Mouse (Mus musculus): Measurements from ENCODE around the gene Glyat. TPM values are rescaled to one million over a fixed set of nuclear protein-coding genes. Genes with fewer than 3 reads are reported as not detected.
"Not testable (repeated sequence)": the region's sequence is repeated elsewhere in the genome, so short reads cannot be mapped to it uniquely, and the experiment has no call there.

The Glyat gene
- total and polyA plus RNA-seq, 3 experiments = not detected

- no peak for DNase-seq
- H3K4me1 ChIP-seq (ENCODE audit: control insufficient read depth, insufficient read depth, low read length) = no peaks in the 10 kb centered on the region
- no peak overlapping the region for H3K27ac ChIP-seq
- no peaks in the 10 kb centered on the region for H3K79me2 ChIP-seq (replicated peaks; ENCODE audit: control insufficient read depth, insufficient read depth, low read length)
- H3K36me3 ChIP-seq (ENCODE audit: control insufficient read depth, insufficient read depth, low read length) = no peaks in the 10 kb centered on the region
- H3K9ac ChIP-seq (ENCODE audit: low read depth, low read length) = no peak overlapping the region
- TF ChIP-seq POLR2A (IDR thresholded peaks at IDR 0.05; ENCODE audit: insufficient read depth, low read depth, low read length) = no peak
- TF ChIP-seq EP300 (IDR thresholded peaks at IDR 0.05; ENCODE audit: insufficient read depth, low read depth, low read length) = no peak
- TF ChIP-seq CTCF (IDR thresholded peaks at IDR 0.05) = no peak
- no peak overlapping the region for H3K4me3 ChIP-seq
- no peaks in the 10 kb centered on the region for H3K27me3 ChIP-seq (ENCODE audit: control insufficient read depth, insufficient read depth, low read length)
- intact Hi-C loops (cut with DNase I) = no loop called here
Observed at GRCm38 (mm10) chr19:12649511-12649910, 16.4 kb downstream of the Glyat start.

- Histone ChIP-seq H3K9ac (ENCODE audit: low read depth, low read length) (no peak overlapping the region), H3K4me3 (no peak overlapping the region), H3K27me3 (ENCODE audit: control insufficient read depth, insufficient read depth, low read length) (no peaks in the 10 kb centered on the region), H3K4me1 (ENCODE audit: control insufficient read depth, insufficient read depth, low read length) (no peaks in the 10 kb centered on the region), H3K27ac (no peak overlapping the region), H3K79me2 (replicated peaks; ENCODE audit: control insufficient read depth, insufficient read depth, low read length) (no peaks in the 10 kb centered on the region), H3K36me3 (ENCODE audit: control insufficient read depth, insufficient read depth, low read length) (no peaks in the 10 kb centered on the region)
- 73% methylated on average over 1 of the region's 1 CpGs for whole genome bisulfite sequencing
- intact Hi-C loops (cut with DNase I) = no loop called here
- DNase-seq = no peak
- no peak for TF ChIP-seq CTCF (IDR thresholded peaks at IDR 0.05)
- no peak for TF ChIP-seq POLR2A (IDR thresholded peaks at IDR 0.05; ENCODE audit: insufficient read depth, low read depth, low read length)
- TF ChIP-seq EP300 (IDR thresholded peaks at IDR 0.05; ENCODE audit: insufficient read depth, low read depth, low read length) = no peak
Observed at GRCm38 (mm10) chr19:12666156-12666555, 33.0 kb downstream of the Glyat start.

GRCm38 (mm10) chr19:12668601-12669000, 35.5 kb downstream of the Glyat start:
- H3K9ac ChIP-seq (ENCODE audit: low read depth, low read length); H3K4me3 ChIP-seq; H3K27me3 ChIP-seq (ENCODE audit: control insufficient read depth, insufficient read depth, low read length); H3K79me2 ChIP-seq (replicated peaks; ENCODE audit: control insufficient read depth, insufficient read depth, low read length); H3K4me1 ChIP-seq (ENCODE audit: control insufficient read depth, insufficient read depth, low read length); H3K27ac ChIP-seq; DNase-seq; H3K36me3 ChIP-seq (ENCODE audit: control insufficient read depth, insufficient read depth, low read length); intact Hi-C loops (cut with DNase I): not testable (repeated sequence)
- WGBS = 91% methylated on average over 3 of the region's 3 CpGs

DNA sequence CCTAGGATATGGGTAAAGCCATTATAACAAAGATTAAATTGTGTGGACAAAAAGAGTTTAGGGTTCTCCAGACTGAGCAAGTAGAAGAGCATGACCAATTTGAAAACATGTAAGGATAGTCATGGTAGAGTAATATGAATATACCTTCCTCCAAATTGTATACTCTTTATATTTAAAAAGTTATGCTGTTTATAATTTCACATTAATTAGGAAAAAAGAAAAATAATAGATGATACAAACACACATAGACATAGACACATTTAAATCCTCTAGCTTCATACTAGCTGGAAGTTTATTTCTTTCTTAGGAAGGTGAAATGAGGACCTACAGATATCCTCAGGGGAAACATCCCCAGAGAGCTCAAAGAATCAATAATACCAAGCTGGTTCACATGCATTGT, 37.0 kb downstream of the Glyat start, which contains the start of gene Olfr1442:
Gene Olfr1442, plus strand, starts transcription at position 301 of the 400 bp plus-strand sequence.
- Histone ChIP-seq H3K27ac (no peak within 1 kb of the TSS), H3K36me3 (ENCODE audit: control insufficient read depth, insufficient read depth, low read length) (no peaks in the 10 kb centered on the region), H3K79me2 (replicated peaks; ENCODE audit: control insufficient read depth, insufficient read depth, low read length) (no peaks in the 10 kb centered on the region), H3K4me3 (no peak within 1 kb of the TSS), H3K9ac (ENCODE audit: low read depth, low read length) (no peak within 1 kb of the TSS), H3K27me3 (ENCODE audit: control insufficient read depth, insufficient read depth, low read length) (no peaks in the 10 kb centered on the region), H3K4me1 (ENCODE audit: control insufficient read depth, insufficient read depth, low read length) (no peaks in the 10 kb centered on the region)
- intact Hi-C loops (cut with DNase I) = no loop called here
- DNase-seq = no peak
- TF ChIP-seq EP300 (IDR thresholded peaks at IDR 0.05; ENCODE audit: insufficient read depth, low read depth, low read length) = no peak
- no peak for TF ChIP-seq POLR2A (IDR thresholded peaks at IDR 0.05; ENCODE audit: insufficient read depth, low read depth, low read length)
- no peak for TF ChIP-seq CTCF (IDR thresholded peaks at IDR 0.05)

GRCm38 (mm10) chr19:12671051-12671450, 37.9 kb downstream of the Glyat start:
- TF ChIP-seq EP300 (IDR thresholded peaks at IDR 0.05; ENCODE audit: insufficient read depth, low read depth, low read length) = no peak
- TF ChIP-seq CTCF (IDR thresholded peaks at IDR 0.05) = no peak
- no peak for TF ChIP-seq POLR2A (IDR thresholded peaks at IDR 0.05; ENCODE audit: insufficient read depth, low read depth, low read length)
- no peak overlapping the region for H3K4me3 ChIP-seq
- WGBS = 77% methylated on average over 4 of the region's 4 CpGs
- no peaks in the 10 kb centered on the region for H3K36me3 ChIP-seq (ENCODE audit: control insufficient read depth, insufficient read depth, low read length)
- H3K9ac ChIP-seq (ENCODE audit: low read depth, low read length) = no peak overlapping the region
- H3K79me2 ChIP-seq (replicated peaks; ENCODE audit: control insufficient read depth, insufficient read depth, low read length) = no peaks in the 10 kb centered on the region
- no peak overlapping the region for H3K27ac ChIP-seq
- no peaks in the 10 kb centered on the region for H3K4me1 ChIP-seq (ENCODE audit: control insufficient read depth, insufficient read depth, low read length)
- no peaks in the 10 kb centered on the region for H3K27me3 ChIP-seq (ENCODE audit: control insufficient read depth, insufficient read depth, low read length)
- no peak for DNase-seq
- intact Hi-C loops (cut with DNase I) = no loop called here

GRCm38 (mm10) chr19:12677812-12678211, 44.7 kb downstream of the Glyat start, which contains the start of gene Olfr1443:
Olfr1443 (plus strand) TSS chr19:12678112.
- Histone ChIP-seq H3K9ac (ENCODE audit: low read depth, low read length) (no peak within 1 kb of the TSS), H3K79me2 (replicated peaks; ENCODE audit: control insufficient read depth, insufficient read depth, low read length) (no peaks in the 10 kb centered on the region), H3K4me3 (no peak within 1 kb of the TSS), H3K27me3 (ENCODE audit: control insufficient read depth, insufficient read depth, low read length) (no peaks in the 10 kb centered on the region), H3K4me1 (ENCODE audit: control insufficient read depth, insufficient read depth, low read length) (no peaks in the 10 kb centered on the region), H3K27ac (no peak within 1 kb of the TSS), H3K36me3 (ENCODE audit: control insufficient read depth, insufficient read depth, low read length) (no peaks in the 10 kb centered on the region)
- intact Hi-C loops (cut with DNase I) = no loop called here
- DNase-seq = no peak
- 57% methylated on average over 3 of the region's 3 CpGs for WGBS
- TF ChIP-seq CTCF (IDR thresholded peaks at IDR 0.05) (no peak), POLR2A (IDR thresholded peaks at IDR 0.05; ENCODE audit: insufficient read depth, low read depth, low read length) (no peak), EP300 (IDR thresholded peaks at IDR 0.05; ENCODE audit: insufficient read depth, low read depth, low read length) (no peak)
